Mouse (Mus musculus) hindbrain, embryonic 12.5 days (tissue): ENCODE measurements around the gene Chrna3. TPM values are rescaled to one million over a fixed set of nuclear protein-coding genes. Genes with fewer than 3 reads are reported as not detected.
A peak's percentile ranks its signal among the peaks of the same experiment; 100 is the strongest.

Experiments used
- ATAC-seq: fragments of 200-750 bp; cut with Nextera tagmentation; 2 replicates; pipeline ENCODE4 v1.8.0; 2017; ENCODE audit warnings: moderate TSS enrichment; ENCODE audit not compliant: low FRiP score
- H3K27ac ChIP-seq: fragments of 300-500 bp; sonication (generic); 2 replicates; pipeline ENCODE4 v1.5.1; 2016; ENCODE audit warnings: mild to moderate bottlenecking
- H3K27me3 ChIP-seq: fragments of 300-500 bp; sonication (generic); 2 replicates; pipeline ENCODE4 v1.6.1; 2016; ENCODE audit warnings: mild to moderate bottlenecking
- H3K36me3 ChIP-seq: fragments of 300-500 bp; sonication (generic); 2 replicates; pipeline ENCODE4 v1.6.1; 2016; ENCODE audit warnings: mild to moderate bottlenecking
- H3K4me1 ChIP-seq: fragments of 300-500 bp; sonication (generic); 2 replicates; pipeline ENCODE4 v1.6.1; 2016
- H3K4me2 ChIP-seq: fragments of 300-500 bp; sonication (generic); replicated peaks from 2 replicates; pipeline ENCODE4 v1.6.1; 2016; ENCODE audit warnings: mild to moderate bottlenecking
- H3K4me3 ChIP-seq: fragments of 300-500 bp; sonication (generic); 2 replicates; pipeline ENCODE4 v1.5.1; 2016; ENCODE audit warnings: mild to moderate bottlenecking
- H3K9ac ChIP-seq: fragments of 300-500 bp; sonication (generic); 2 replicates; pipeline ENCODE4 v1.6.1; 2016; ENCODE audit warnings: mild to moderate bottlenecking, moderate library complexity
- H3K9me3 ChIP-seq: fragments of 300-500 bp; sonication (generic); replicated peaks from 2 replicates; pipeline ENCODE4 v1.6.1; 2016; ENCODE audit warnings: mild to moderate bottlenecking
- WGBS: fragments of 180-500 bp; shearing (Covaris S2); methylation state at CpG from one replicate; pipeline ENCODE4 v1.1.7; 2016; 5-methylcytosine and 5-hydroxymethylcytosine counted together
- polyA plus RNA-seq: library from polyadenylated mRNA; unstranded; fragments of >200 nt; fragmentation: Nextera tagmentation; extraction: Ambion mirVana; gene quantifications from 2 replicates; pipeline ENCODE4 v1.2.1, GENCODE M21; 2016

Gene Chrna3
- 15.0 and 17.1 TPM in 2 replicates for polyA plus RNA-seq

- no peaks in the 10 kb centered on the region for H3K36me3 ChIP-seq
- H3K4me3 ChIP-seq: peak within 1 kb of the TSS; percentile 49
- H3K4me1 ChIP-seq: peaks cover 10% of the 10 kb centered on the region; the same call in 1 of the 2 replicates
- H3K4me2 ChIP-seq: peak within 1 kb of the TSS; percentile 62
- H3K27me3 ChIP-seq: peaks cover 35% of the 10 kb centered on the region
- ATAC-seq: peak; percentile 54
- H3K9ac ChIP-seq: peak within 1 kb of the TSS; percentile 64
- peak within 1 kb of the TSS; percentile 69 for H3K27ac ChIP-seq
- WGBS: 1% methylated on average over 39 of the region's 39 CpGs
- no peaks in the 10 kb centered on the region for H3K9me3 ChIP-seq
Measured at GRCm38 (mm10) chr9:55026275-55026663, at the start of gene Chrna3. Chrna3 (minus strand) TSS chr9:55026562.

GRCm38 (mm10) chr9:55067965-55068265 is 41.6 kb upstream of the Chrna3 start:
- Histone ChIP-seq H3K36me3 (no peaks in the 10 kb centered on the region), H3K4me2 (no peak overlapping the region), H3K27me3 (no peaks in the 10 kb centered on the region), H3K4me1 (peaks cover 25% of the 10 kb centered on the region), H3K9ac (0 out of 2 replicates have a peak overlapping the region, but pooled peaks have one; percentile 13), H3K4me3 (no peak overlapping the region), H3K9me3 (no peaks in the 10 kb centered on the region), H3K27ac (peak overlapping the region; percentile 44; the same call in 1 of the 2 replicates)
- 39% methylated on average over 5 of the region's 5 CpGs for WGBS
- no peak; the same call in 1 of the 2 replicates for ATAC-seq

GRCm38 (mm10) chr9:55067260-55067964 is 41.0 kb upstream of the Chrna3 start:
- H3K36me3 ChIP-seq: no peaks in the 10 kb centered on the region
- H3K4me3 ChIP-seq: no peak overlapping the region
- WGBS: 24% methylated on average over 8 of the region's 8 CpGs
- H3K4me2 ChIP-seq: no peak overlapping the region
- H3K27me3 ChIP-seq: no peaks in the 10 kb centered on the region
- peaks cover 25% of the 10 kb centered on the region for H3K4me1 ChIP-seq
- H3K9ac ChIP-seq: 0 out of 2 replicates have a peak overlapping the region, but pooled peaks have one; percentile 13
- ATAC-seq: peak; percentile 93
- H3K9me3 ChIP-seq: no peaks in the 10 kb centered on the region
- peak overlapping the region; percentile 44; the same call in 1 of the 2 replicates for H3K27ac ChIP-seq

GRCm38 (mm10) chr9:55065241-55065640 is 38.9 kb upstream of the Chrna3 start:
- Histone ChIP-seq H3K27ac (no peak overlapping the region), H3K4me3 (no peak overlapping the region), H3K4me1 (peaks cover 25% of the 10 kb centered on the region), H3K36me3 (no peaks in the 10 kb centered on the region), H3K27me3 (peaks cover 5% of the 10 kb centered on the region; the same call in 1 of the 2 replicates), H3K9me3 (no peaks in the 10 kb centered on the region), H3K9ac (no peak overlapping the region), H3K4me2 (no peak overlapping the region)
- ATAC-seq: no peak
- WGBS: 88% methylated on average over 9 of the region's 9 CpGs

GRCm38 (mm10) chr9:55058067-55058466 is 31.7 kb upstream of the Chrna3 start:
- no peaks in the 10 kb centered on the region for H3K9me3 ChIP-seq
- WGBS: 92% methylated on average over 4 of the region's 4 CpGs
- H3K4me3 ChIP-seq: no peak overlapping the region
- H3K27ac ChIP-seq: no peak overlapping the region
- no peaks in the 10 kb centered on the region for H3K36me3 ChIP-seq
- peaks cover 5% of the 10 kb centered on the region; the same call in 1 of the 2 replicates for H3K27me3 ChIP-seq
- ATAC-seq: no peak
- no peak overlapping the region for H3K4me2 ChIP-seq
- no peak overlapping the region for H3K9ac ChIP-seq
- H3K4me1 ChIP-seq: no peaks in the 10 kb centered on the region

GRCm38 (mm10) chr9:55055386-55055930 is 29.1 kb upstream of the Chrna3 start:
- H3K4me1 ChIP-seq: no peaks in the 10 kb centered on the region
- no peak overlapping the region for H3K4me2 ChIP-seq
- no peak overlapping the region for H3K4me3 ChIP-seq
- no peak overlapping the region for H3K9ac ChIP-seq
- no peaks in the 10 kb centered on the region for H3K9me3 ChIP-seq
- H3K27me3 ChIP-seq: no peaks in the 10 kb centered on the region
- 68% methylated on average over 2 of the region's 2 CpGs for WGBS
- no peak overlapping the region for H3K27ac ChIP-seq
- no peak for ATAC-seq
- no peaks in the 10 kb centered on the region for H3K36me3 ChIP-seq

GRCm38 (mm10) chr9:55048211-55048880 is 22.0 kb upstream of the Chrna3 start, which contains the start of gene Chrnb4:
Chrnb4 (minus strand) TSS chr9:55048779.
- H3K4me1 ChIP-seq: peaks cover 24% of the 10 kb centered on the region
- H3K4me3 ChIP-seq: peak within 1 kb of the TSS; percentile 44
- under 1% methylated on average over 23 of the region's 23 CpGs for WGBS
- peak; percentile 51; the same call in 1 of the 2 replicates for ATAC-seq
- no peaks in the 10 kb centered on the region for H3K9me3 ChIP-seq
- H3K27ac ChIP-seq: no peak within 1 kb of the TSS
- peaks cover 5% of the 10 kb centered on the region for H3K27me3 ChIP-seq
- H3K9ac ChIP-seq: peak within 1 kb of the TSS; percentile 50
- no peaks in the 10 kb centered on the region for H3K36me3 ChIP-seq
- H3K4me2 ChIP-seq: peak within 1 kb of the TSS; percentile 75

GRCm38 (mm10) chr9:55046764-55047163 is 20.4 kb upstream of the Chrna3 start:
- H3K4me1 ChIP-seq: peaks cover 24% of the 10 kb centered on the region
- peaks cover 5% of the 10 kb centered on the region for H3K27me3 ChIP-seq
- no peak overlapping the region for H3K9ac ChIP-seq
- no peaks in the 10 kb centered on the region for H3K9me3 ChIP-seq
- WGBS: 0% methylated on average over 3 of the region's 3 CpGs
- no peaks in the 10 kb centered on the region for H3K36me3 ChIP-seq
- H3K27ac ChIP-seq: no peak overlapping the region
- no peak for ATAC-seq
- H3K4me2 ChIP-seq: no peak overlapping the region
- no peak overlapping the region for H3K4me3 ChIP-seq

GRCm38 (mm10) chr9:55045001-55045400 is 18.6 kb upstream of the Chrna3 start:
- H3K4me3 ChIP-seq: no peak overlapping the region
- H3K27me3 ChIP-seq: peaks cover 5% of the 10 kb centered on the region
- WGBS: 86% methylated on average over 2 of the region's 2 CpGs
- H3K36me3 ChIP-seq: no peaks in the 10 kb centered on the region
- peaks cover 24% of the 10 kb centered on the region for H3K4me1 ChIP-seq
- no peak overlapping the region for H3K4me2 ChIP-seq
- no peaks in the 10 kb centered on the region for H3K9me3 ChIP-seq
- no peak for ATAC-seq
- no peak overlapping the region for H3K9ac ChIP-seq
- no peak overlapping the region for H3K27ac ChIP-seq

GRCm38 (mm10) chr9:55043688-55044087 is 17.3 kb upstream of the Chrna3 start:
- Histone ChIP-seq H3K4me1 (peaks cover 22% of the 10 kb centered on the region), H3K27ac (no peak overlapping the region), H3K9ac (no peak overlapping the region), H3K27me3 (peaks cover 5% of the 10 kb centered on the region), H3K4me3 (no peak overlapping the region), H3K36me3 (no peaks in the 10 kb centered on the region), H3K4me2 (peak overlapping the region; percentile 21), H3K9me3 (no peaks in the 10 kb centered on the region)
- 7% methylated on average over 8 of the region's 8 CpGs for WGBS
- ATAC-seq: peak; percentile 54

- no peak for ATAC-seq
- H3K27me3 ChIP-seq: peaks cover 5% of the 10 kb centered on the region; the same call in 1 of the 2 replicates
Measured at GRCm38 (mm10) chr9:55041389-55041788, 15.0 kb upstream of the Chrna3 start.

GRCm38 (mm10) chr9:55039983-55040382 is 13.6 kb upstream of the Chrna3 start:
- H3K27ac ChIP-seq: no peak overlapping the region
- 67% methylated on average over 5 of the region's 5 CpGs for WGBS
- no peaks in the 10 kb centered on the region for H3K36me3 ChIP-seq
- H3K4me1 ChIP-seq: peaks cover 5% of the 10 kb centered on the region; the same call in 1 of the 2 replicates
- no peak for ATAC-seq
- H3K4me3 ChIP-seq: no peak overlapping the region
- no peak overlapping the region for H3K4me2 ChIP-seq
- 0 out of 2 replicates have a peak, but pooled peaks cover under 1% of the 10 kb centered on the region for H3K27me3 ChIP-seq
- no peaks in the 10 kb centered on the region for H3K9me3 ChIP-seq
- H3K9ac ChIP-seq: no peak overlapping the region

More at GRCm38 (mm10) chr9:55041389-55041788, 15.0 kb upstream of the Chrna3 start:
- H3K4me2 ChIP-seq: no peak overlapping the region
- H3K4me1 ChIP-seq: peaks cover 5% of the 10 kb centered on the region; the same call in 1 of the 2 replicates
- no peak overlapping the region for H3K4me3 ChIP-seq
- no peaks in the 10 kb centered on the region for H3K9me3 ChIP-seq
- H3K36me3 ChIP-seq: no peaks in the 10 kb centered on the region
- no peak overlapping the region for H3K9ac ChIP-seq
- H3K27ac ChIP-seq: no peak overlapping the region
- 52% methylated on average over 2 of the region's 2 CpGs for WGBS
